In genomic region chr19:5408057-5409001, GRCm38 (mm10) we compare ENCODE assay signal across 1 mouse cellular context.
TF ChIP-seq lines count a peak whose summit lies in the region.

No protein-coding gene starts in this region.

TF ChIP-seq in MEL, 35 proteins besides CTCF, POLR2A, EP300 and RAD21 (continued from another document):
- no peak for TF ChIP-seq GABPA (IDR thresholded peaks at IDR 0.05; ENCODE audit: low read depth, low read length)
- TF ChIP-seq TBP (IDR thresholded peaks at IDR 0.05; ENCODE audit: low read depth, low read length): no peak
- no peak for TF ChIP-seq ELF1 (IDR thresholded peaks at IDR 0.05; ENCODE audit: low read depth, low read length)
- no peak for TF ChIP-seq CHD2 (IDR thresholded peaks at IDR 0.05; ENCODE audit: low read length)
- no peak for TF ChIP-seq ZMIZ1 (IDR thresholded peaks at IDR 0.05; ENCODE audit: low read depth, low read length)
- no peak for TF ChIP-seq POLR2AphosphoS5 (IDR thresholded peaks at IDR 0.05; ENCODE audit: borderline replicate concordance, low read depth, low read length)
TF ChIP-seq in MEL: peak in this region for 2.
